In genomic region chr14:47533365-47534175, GRCm38 (mm10) we compare ENCODE assay signal across 8 mouse cellular contexts. TPM values are rescaled to one million over a fixed set of nuclear protein-coding genes. Genes with fewer than 3 reads are reported as not detected.
DNase-seq lines count a peak whose midpoint lies in the region; ATAC-seq and TF ChIP-seq lines count a peak whose summit lies in the region.

No protein-coding gene starts in this region.

- peak; percentile 69 for DNase-seq in CH12.LX (ENCODE audit: extremely low read depth)
- peak; percentile 82 for DNase-seq in adrenal gland, adult 2 months
- peak; percentile 79 for DNase-seq in lung, embryonic 14.5 days
- DNase-seq in urinary bladder, postnatal 14 days (ENCODE audit: low spot score): peak; percentile 70

- H3K79me2 ChIP-seq in CH12.LX (replicated peaks; ENCODE audit: control insufficient read depth, extremely low read depth, insufficient read depth, poor library complexity, severe bottlenecking): no peaks in the 10 kb centered on the region

- TF ChIP-seq POLR2A in CH12.LX (IDR thresholded peaks at IDR 0.05; ENCODE audit: low read depth, low read length): no peak
- no peak for TF ChIP-seq POLR2A in embryonic fibroblast, embryonic 13.5 days (IDR thresholded peaks at IDR 0.05; ENCODE audit: low read depth, low read length)

- H3K9ac ChIP-seq in CH12.LX (ENCODE audit: insufficient read depth, low read depth): no peak overlapping the region
- peak overlapping the region; percentile 53 for H3K9ac ChIP-seq in heart, embryonic 13.5 days
- H3K9ac ChIP-seq in kidney, embryonic 16.5 days (replicated peaks; ENCODE audit: low read length): no peak overlapping the region
- H3K9ac ChIP-seq in lung, embryonic 14.5 days: no peak overlapping the region

- TF ChIP-seq CTCF in CH12.LX (conservative IDR thresholded peaks at IDR 0.05 in 1 of 2, IDR thresholded peaks at IDR 0.05 in 1 of 2; ENCODE audit: low read depth in 2 of 2, low read length in 2 of 2): peak; percentile 34 to 61; a peak in 2 of 4 replicates
- no peak for TF ChIP-seq CTCF in embryonic fibroblast, embryonic 13.5 days (IDR thresholded peaks at IDR 0.05; ENCODE audit: borderline replicate concordance, insufficient read depth, low read length)
- peak; percentile 66 for TF ChIP-seq CTCF in lung, embryonic 14.5 days (IDR thresholded peaks at IDR 0.05; ENCODE audit: low read depth)

- H3K9me3 ChIP-seq in CH12.LX (replicated peaks; ENCODE audit: low read length): no peaks in the 10 kb centered on the region
- H3K9me3 ChIP-seq in heart, embryonic 13.5 days: no peaks in the 10 kb centered on the region
- H3K9me3 ChIP-seq in kidney, embryonic 16.5 days (ENCODE audit: low read length): no peaks in the 10 kb centered on the region
- H3K9me3 ChIP-seq in lung, embryonic 14.5 days (ENCODE audit: low read depth, low read length): no peaks in the 10 kb centered on the region

- no peak overlapping the region for H3K4me2 ChIP-seq in CH12.LX (ENCODE audit: insufficient read depth, low read depth, poor library complexity, severe bottlenecking)
- peak overlapping the region; percentile 41 for H3K4me2 ChIP-seq in heart, embryonic 13.5 days
- peak overlapping the region; percentile 37; the same call in 1 of the 2 replicates for H3K4me2 ChIP-seq in kidney, embryonic 16.5 days (replicated peaks; ENCODE audit: low read depth, low read length)
- H3K4me2 ChIP-seq in lung, embryonic 14.5 days: peak overlapping the region; percentile 12; the same call in 1 of the 2 replicates

- TF ChIP-seq EP300 in CH12.LX (IDR thresholded peaks at IDR 0.05; ENCODE audit: low read length): no peak

- peak; percentile 46 for TF ChIP-seq RAD21 in CH12.LX (IDR thresholded peaks at IDR 0.05; ENCODE audit: low read depth, low read length)

- dilution Hi-C loops in CH12.LX (cut with MboI; ENCODE audit: extremely low pct_ligation_motif_present, extremely low pct_unique_long_range_greater_than_20kb, low sequenced_read_pairs): no loop called here

- H3K4me3 ChIP-seq in CH12.LX (replicated peaks in 1 of 3; ENCODE audit: low read depth in 2 of 3, low read length in 2 of 3, poor library complexity in 1 of 3): no peak overlapping the region
- H3K4me3 ChIP-seq in embryonic fibroblast, embryonic 13.5 days (ENCODE audit: insufficient read depth, low read length): no peak overlapping the region
- H3K4me3 ChIP-seq in heart, embryonic 13.5 days: no peak overlapping the region
- H3K4me3 ChIP-seq in kidney, embryonic 16.5 days (ENCODE audit: low read length): no peak overlapping the region
- no peak overlapping the region for H3K4me3 ChIP-seq in lung, embryonic 14.5 days (ENCODE audit: low read depth, low read length)

- H3K27me3 ChIP-seq in CH12.LX (replicated peaks): no peaks in the 10 kb centered on the region
- H3K27me3 ChIP-seq in heart, embryonic 13.5 days (replicated peaks): no peaks in the 10 kb centered on the region
- H3K27me3 ChIP-seq in kidney, embryonic 16.5 days (ENCODE audit: insufficient read depth, low read length): no peaks in the 10 kb centered on the region
- no peaks in the 10 kb centered on the region for H3K27me3 ChIP-seq in lung, embryonic 14.5 days (ENCODE audit: insufficient read depth, low read length)

- in situ Hi-C loops in CH12.LX (cut with MboI; ENCODE audit: low pct_ligation_motif_present, low pct_unique_long_range_greater_than_20kb, low sequenced_read_pairs): no loop called here

- peaks cover 18 to 24% of the 10 kb centered on the region in 2 experiments for H3K36me3 ChIP-seq in CH12.LX (replicated peaks in 1 of 2; ENCODE audit: control insufficient read depth in 1 of 2, insufficient read depth in 1 of 2, low read length in 1 of 2)
- peaks cover 28% of the 10 kb centered on the region for H3K36me3 ChIP-seq in heart, embryonic 13.5 days
- H3K36me3 ChIP-seq in kidney, embryonic 16.5 days (ENCODE audit: insufficient read depth, low read length): no peaks in the 10 kb centered on the region
- H3K36me3 ChIP-seq in lung, embryonic 14.5 days (ENCODE audit: insufficient read depth): 0 out of 2 replicates have a peak, but pooled peaks cover 2% of the 10 kb centered on the region

- 16% methylated on average over 11 of the region's 11 CpGs for WGBS in heart, embryonic 13.5 days
- WGBS in kidney, embryonic 16.5 days: 26% methylated on average over 11 of the region's 11 CpGs
- WGBS in lung, embryonic 14.5 days: 29% methylated on average over 11 of the region's 11 CpGs

- peak; percentile 89 for ATAC-seq in heart, embryonic 13.5 days (ENCODE audit: extremely low read depth, insufficient number of reproducible peaks, low FRiP score, low TSS enrichment)
- ATAC-seq in kidney, embryonic 16.5 days (ENCODE audit: low FRiP score, low TSS enrichment): peak; percentile 92
- peak; percentile 82 for ATAC-seq in lung, embryonic 14.5 days (ENCODE audit: insufficient read depth)
- ATAC-seq in neutrophil, adult 5-6 weeks (ENCODE audit: extremely low read depth, insufficient number of reproducible peaks, low FRiP score, poor library complexity, severe bottlenecking): peak; percentile 16; the same call in 1 of the 2 replicates

- H3K4me1 ChIP-seq in CH12.LX (ENCODE audit: control insufficient read depth in 1 of 2, insufficient read depth in 2 of 2): peaks cover 4 to 11% of the 10 kb centered on the region in 2 experiments
- peaks cover 14% of the 10 kb centered on the region for H3K4me1 ChIP-seq in embryonic fibroblast, embryonic 13.5 days (ENCODE audit: control insufficient read depth, insufficient read depth, low read length)
- peaks cover 25% of the 10 kb centered on the region for H3K4me1 ChIP-seq in heart, embryonic 13.5 days
- H3K4me1 ChIP-seq in kidney, embryonic 16.5 days (ENCODE audit: insufficient read depth, low read length): peaks cover 9% of the 10 kb centered on the region
- H3K4me1 ChIP-seq in lung, embryonic 14.5 days (ENCODE audit: insufficient read depth): no peaks in the 10 kb centered on the region

- peak overlapping the region; percentile 11; the same call in 1 of the 2 replicates for H3K27ac ChIP-seq in CH12.LX (ENCODE audit: insufficient read depth, low read depth)
- H3K27ac ChIP-seq in embryonic fibroblast, embryonic 13.5 days (ENCODE audit: insufficient read depth, low read length): peak overlapping the region; percentile 81
- H3K27ac ChIP-seq in heart, embryonic 13.5 days (replicated peaks): peak overlapping the region; percentile 79
- peak overlapping the region; percentile 47 for H3K27ac ChIP-seq in kidney, embryonic 16.5 days (ENCODE audit: low read length)
- H3K27ac ChIP-seq in lung, embryonic 14.5 days (ENCODE audit: low read depth): peak overlapping the region; percentile 55

TF ChIP-seq in CH12.LX, 34 proteins besides CTCF, POLR2A, EP300 and RAD21:
- TF ChIP-seq BHLHE40 (IDR thresholded peaks at IDR 0.05; ENCODE audit: low read depth, low read length) (peak; percentile 58), MAFK (IDR thresholded peaks at IDR 0.05; ENCODE audit: insufficient replicate concordance, low read length) (peak; percentile 87), TBP (conservative IDR thresholded peaks at IDR 0.05; ENCODE audit: low read depth, low read length) (no peak), CHD2 (IDR thresholded peaks at IDR 0.05; ENCODE audit: low read length) (peak; percentile 64), MYC (IDR thresholded peaks at IDR 0.05; ENCODE audit: low read depth, low read length) (no peak), NRF1 (IDR thresholded peaks at IDR 0.05; ENCODE audit: low read depth, low read length) (no peak), MXI1 (IDR thresholded peaks at IDR 0.05; ENCODE audit: low read depth, low read length) (no peak), HCFC1 (IDR thresholded peaks at IDR 0.05; ENCODE audit: low read depth, low read length) (no peak), E2F4 (IDR thresholded peaks at IDR 0.05; ENCODE audit: insufficient replicate concordance, low read depth, low read length) (no peak), CHD1 (IDR thresholded peaks at IDR 0.05; ENCODE audit: low read depth, low read length) (no peak), IRF4 (IDR thresholded peaks at IDR 0.05; ENCODE audit: low read depth, low read length) (no peak), SMC3 (IDR thresholded peaks at IDR 0.05; ENCODE audit: low read depth, low read length) (peak; percentile 18; the same call in 1 of the 2 replicates)

RNA-seq across cellular contexts. Expression of gene Atg14, which starts 36.9 kb away (rescaled TPM):
- 3.6 and 4.7 TPM in 2 replicates for total RNA-seq in CH12.LX (2012; rRNA removed)
- total RNA-seq in CH12.LX (2014; rRNA removed): 2.8 and 3.2 TPM in 2 replicates
- polyA plus RNA-seq in CH12.LX (2012; ENCODE audit: insufficient read length, low read depth): 8.4 and 9.4 TPM in 2 replicates
- total RNA-seq in adrenal gland, adult 2 months (2021): 10 to 100 TPM; 13.9 to 14.0 TPM
- polyA plus RNA-seq in adrenal gland, adult 2 months (2012; rRNA removed): 11.1 and 17.8 TPM in 2 replicates
- 7.4 and 10.4 TPM in 2 replicates for polyA plus RNA-seq in embryonic fibroblast, embryonic 13.5 days (2011; ENCODE audit: insufficient read length, low read depth, missing spikeins)
- 9.1 and 11.0 TPM in 2 replicates for polyA plus RNA-seq in heart, embryonic 13.5 days (2015; fragmentation: Nextera tagmentation; extraction: Ambion mirVana)
- 17.8 and 18.3 TPM in 2 replicates for polyA plus RNA-seq in kidney, embryonic 16.5 days (2015; fragmentation: Nextera tagmentation; extraction: Ambion mirVana)
- polyA plus RNA-seq in lung, embryonic 14.5 days (2014; fragmentation: Nextera tagmentation; extraction: Ambion mirVana): 13.3 and 14.5 TPM in 2 replicates
- 5.5 and 5.6 TPM in 2 replicates for total RNA-seq in neutrophil, adult 5-6 weeks (2017)

Comparison
In these comparisons a context has a peak if more than half of its experiments do, and no peak if none do; other contexts are left out.
1. H3K27ac ChIP-seq: peak in every context shown above with its lines; median percentile 81 in embryonic fibroblast, embryonic 13.5 days; 79 in heart, embryonic 13.5 days; 55 in lung, embryonic 14.5 days; 47 in kidney, embryonic 16.5 days; 11 in CH12.LX.
2. ATAC-seq: peak in every context shown above with its lines; median percentile 92 in kidney, embryonic 16.5 days; 89 in heart, embryonic 13.5 days; 82 in lung, embryonic 14.5 days; 16 in neutrophil, adult 5-6 weeks.